Mouse (Mus musculus) large intestine, adult 2 months (tissue): ENCODE results near the gene Sh3gl2. TPM values are rescaled to one million over a fixed set of nuclear protein-coding genes. Genes with fewer than 3 reads are reported as not detected.

Experiments used
- DNase-seq: peaks from one replicate; pipeline ENCODE4 v3.0.0-alpha.2; 2012; ENCODE audit warnings: low read depth, low spot score
- WGBS: fragments of 180-500 bp; shearing (Covaris S2); methylation state at CpG from one replicate; pipeline ENCODE4 v1.1.7; 2018; 5-methylcytosine and 5-hydroxymethylcytosine counted together
- polyA plus RNA-seq: library from polyadenylated mRNA; depleted of rRNA; stranded (reverse); fragments of >200 nt; gene quantifications from 2 replicates; pipeline ENCODE4 v1.2.3, GENCODE M21; 2012

Gene Sh3gl2
- polyA plus RNA-seq, 1 experiment: 9.6 TPM

DNA sequence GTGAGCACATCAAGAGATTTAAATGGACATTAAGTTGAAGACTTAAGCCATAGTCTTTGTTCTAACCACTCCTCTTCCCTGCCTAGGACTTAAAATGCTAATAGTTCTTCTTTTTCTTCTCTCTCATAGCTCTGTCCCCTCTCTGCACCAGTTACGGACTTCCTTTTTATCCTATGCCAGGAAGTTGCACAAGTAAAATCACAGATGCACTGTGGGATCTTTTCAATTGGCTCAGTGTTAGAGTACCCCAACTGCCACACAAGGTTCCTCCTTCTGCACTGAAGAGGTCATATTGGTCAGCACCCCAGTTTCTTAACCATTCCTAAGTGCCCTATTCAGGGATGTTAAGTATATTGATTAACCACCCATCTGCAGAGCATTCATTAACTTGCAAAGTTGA, 324.9 kb downstream of the Sh3gl2 start:
- DNase-seq: no peak
- WGBS: 77% methylated on average over 1 of the region's 1 CpGs

DNA sequence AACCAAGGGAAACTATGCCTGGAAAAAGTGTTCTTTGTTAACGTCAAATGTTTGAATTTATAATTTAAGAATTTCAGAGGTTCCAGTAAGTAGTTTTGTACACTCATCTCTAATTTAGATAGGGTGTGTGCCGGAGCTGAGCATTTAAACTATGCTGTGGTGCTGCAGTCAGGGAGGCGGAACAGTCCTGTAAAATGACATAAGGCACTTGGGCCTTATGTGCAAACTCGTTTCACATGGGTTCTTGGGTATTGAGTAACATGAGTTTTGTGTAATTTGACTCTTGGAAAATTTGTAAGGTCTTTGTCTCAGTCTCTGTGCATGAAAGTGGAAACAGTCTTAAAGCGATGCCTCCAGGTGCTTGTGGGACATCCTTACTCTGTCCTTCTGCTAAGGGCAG, 334.8 kb downstream of the Sh3gl2 start:
- no peak for DNase-seq
- WGBS: 59% methylated on average over 5 of the region's 5 CpGs

DNA sequence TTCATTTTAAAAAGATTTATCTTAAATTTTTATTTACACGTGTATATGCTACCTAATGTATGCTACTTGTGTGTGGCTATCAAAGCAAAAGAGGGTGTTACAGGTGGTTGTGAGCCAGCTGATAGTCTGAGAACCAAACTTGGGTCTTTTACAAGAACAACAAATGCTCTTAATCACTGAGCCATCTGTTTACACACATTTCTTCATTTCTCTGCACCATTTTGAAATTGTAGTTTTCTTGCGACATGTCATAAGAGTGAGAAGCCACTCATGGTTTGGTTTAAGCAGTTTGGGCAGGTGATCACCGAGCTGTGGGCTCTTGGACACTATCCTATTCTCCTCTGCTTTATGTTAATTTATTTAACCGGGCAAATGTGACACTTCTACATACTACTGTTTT, 338.3 kb downstream of the Sh3gl2 start:
- DNase-seq: no peak
- WGBS: 75% methylated on average over 4 of the region's 4 CpGs

DNA sequence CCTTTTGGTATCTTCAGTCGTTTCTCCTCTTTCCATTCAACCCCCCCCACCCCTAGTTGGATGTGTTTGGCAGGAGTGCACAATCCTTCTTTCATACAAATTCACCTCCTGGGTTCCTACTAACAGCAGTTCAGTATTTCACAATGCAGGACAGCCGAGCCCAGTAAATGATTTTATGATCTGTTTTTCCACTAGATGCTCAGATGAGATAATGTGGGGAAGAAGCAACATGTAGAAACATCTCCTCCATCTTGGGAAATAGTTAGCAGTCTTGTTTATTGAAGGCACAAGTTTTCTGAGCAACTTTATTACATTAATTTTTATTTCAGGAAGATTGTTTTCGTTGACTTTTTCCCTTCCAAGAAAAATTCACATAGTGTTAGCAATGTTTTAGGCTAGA, 349.8 kb downstream of the Sh3gl2 start:
- WGBS: 34% methylated on average over 3 of the region's 3 CpGs
- DNase-seq: no peak

DNA sequence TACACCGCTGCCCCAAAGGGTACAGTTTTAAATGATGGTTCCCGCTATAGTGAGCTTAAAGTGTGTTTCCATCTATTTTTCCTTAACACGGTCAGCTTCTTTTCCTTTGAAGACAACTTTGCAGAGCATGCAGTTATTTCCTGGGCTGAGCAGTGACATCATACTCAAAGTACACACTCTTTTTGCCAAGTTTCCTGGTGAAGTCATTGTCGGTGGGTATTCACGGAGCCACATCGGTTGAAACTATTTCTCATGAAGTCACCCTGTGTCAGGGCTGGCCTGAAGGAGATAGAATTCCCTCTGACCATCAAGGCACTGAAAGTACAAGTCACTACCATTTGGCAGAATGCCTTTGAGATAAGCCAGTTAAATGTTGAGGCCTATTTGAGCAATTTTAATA, 354.8 kb downstream of the Sh3gl2 start:
- WGBS: 75% methylated on average over 6 of the region's 6 CpGs
- no peak for DNase-seq

DNA sequence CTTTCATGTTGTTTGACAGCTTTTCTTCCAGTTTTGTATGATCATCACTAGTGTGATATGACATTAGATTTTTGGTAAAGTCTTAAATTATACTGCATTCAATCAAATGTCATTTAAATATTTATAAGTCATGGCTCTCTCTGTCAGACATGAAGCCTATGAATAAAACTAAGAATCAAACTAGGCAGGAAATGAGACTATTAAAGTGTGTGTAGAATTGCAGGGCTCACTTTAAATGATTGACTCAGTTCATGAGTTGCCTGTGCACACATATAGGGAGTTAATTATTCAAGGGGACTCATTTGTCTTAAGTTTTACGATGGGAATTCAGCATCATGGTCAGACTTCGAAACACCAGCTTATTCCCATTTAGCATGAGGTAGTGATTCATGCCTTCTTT, 380.5 kb downstream of the Sh3gl2 start:
- WGBS: 47% methylated on average over 2 of the region's 2 CpGs
- DNase-seq: no peak

DNA sequence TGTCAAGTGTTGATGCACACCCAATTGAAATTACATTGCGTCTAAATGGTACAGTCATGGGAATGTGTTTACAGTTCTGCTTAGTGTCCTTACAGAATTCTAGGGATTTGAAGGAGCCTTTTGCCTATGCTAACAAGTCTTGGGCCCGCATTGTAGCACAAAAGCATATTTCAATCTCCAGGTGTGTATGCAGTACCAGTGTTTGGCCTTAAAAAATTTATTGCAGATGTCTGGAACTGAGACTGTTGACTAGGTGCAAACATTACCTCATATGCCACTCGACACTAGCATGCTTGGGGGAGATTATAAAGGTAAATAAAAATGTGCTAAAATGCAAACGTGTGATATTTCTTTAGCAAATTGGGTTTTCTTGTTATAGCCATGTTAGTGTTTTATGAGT, 384.0 kb downstream of the Sh3gl2 start:
- no peak for DNase-seq
- 38% methylated on average over 4 of the region's 4 CpGs for WGBS

DNA sequence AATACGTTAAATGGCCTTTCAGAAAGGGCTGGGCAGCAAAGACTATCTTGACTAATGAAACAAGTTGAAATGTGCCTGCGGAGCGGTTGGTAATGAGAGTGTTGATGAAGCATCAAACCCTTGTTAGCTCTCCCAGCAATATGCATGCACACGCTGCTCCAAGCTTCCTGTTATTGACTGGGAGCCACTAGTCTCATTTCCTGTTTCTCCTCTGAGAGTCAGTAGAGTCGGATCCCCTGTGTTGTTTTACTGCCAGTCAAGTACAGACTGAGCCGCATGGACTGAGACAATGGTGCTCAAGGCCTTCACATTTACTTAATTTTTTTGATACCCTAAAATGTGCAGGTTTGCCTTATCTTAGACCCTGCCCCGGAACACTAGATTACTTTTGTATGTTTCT, 386.1 kb downstream of the Sh3gl2 start:
- no peak for DNase-seq
- WGBS: 76% methylated on average over 7 of the region's 7 CpGs

DNA sequence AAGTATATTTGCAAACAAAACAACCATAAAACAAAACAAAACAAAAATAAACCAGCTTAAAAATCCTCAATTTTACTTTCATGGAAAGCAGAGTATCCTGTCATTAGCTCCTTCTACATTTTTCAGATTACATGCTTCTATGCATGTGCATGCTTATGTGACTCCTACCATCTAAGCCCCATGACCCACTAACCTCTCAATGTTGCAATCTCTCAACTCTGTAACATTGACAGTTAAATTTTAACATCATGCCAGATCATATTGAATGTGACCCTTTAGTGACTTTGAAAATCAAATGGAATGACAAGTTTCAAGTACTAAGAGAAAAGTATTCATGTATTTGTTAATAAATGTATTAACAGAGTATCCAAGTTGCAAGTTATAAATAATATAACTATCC, 389.2 kb downstream of the Sh3gl2 start:
- DNase-seq: no peak

DNA sequence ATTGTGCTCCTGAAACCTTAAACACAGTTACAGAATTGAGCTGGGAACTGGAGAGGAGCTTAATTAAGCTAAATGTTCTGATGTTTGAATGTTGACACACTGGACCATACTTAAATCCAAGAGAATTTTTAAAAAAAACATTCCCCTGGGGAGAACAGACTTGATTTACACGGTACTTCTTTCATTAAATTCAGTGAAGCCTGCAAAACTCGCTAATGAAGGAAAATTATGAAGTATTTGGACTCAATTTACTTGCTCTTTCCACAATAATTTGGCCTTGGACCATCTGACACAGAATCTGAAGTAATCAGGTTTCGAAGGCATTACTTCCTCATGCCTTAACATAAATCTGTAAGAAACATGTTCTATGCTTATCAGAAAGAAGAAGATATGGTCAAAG, 408.4 kb downstream of the Sh3gl2 start:
- DNase-seq: no peak
- 70% methylated on average over 3 of the region's 3 CpGs for WGBS

DNA sequence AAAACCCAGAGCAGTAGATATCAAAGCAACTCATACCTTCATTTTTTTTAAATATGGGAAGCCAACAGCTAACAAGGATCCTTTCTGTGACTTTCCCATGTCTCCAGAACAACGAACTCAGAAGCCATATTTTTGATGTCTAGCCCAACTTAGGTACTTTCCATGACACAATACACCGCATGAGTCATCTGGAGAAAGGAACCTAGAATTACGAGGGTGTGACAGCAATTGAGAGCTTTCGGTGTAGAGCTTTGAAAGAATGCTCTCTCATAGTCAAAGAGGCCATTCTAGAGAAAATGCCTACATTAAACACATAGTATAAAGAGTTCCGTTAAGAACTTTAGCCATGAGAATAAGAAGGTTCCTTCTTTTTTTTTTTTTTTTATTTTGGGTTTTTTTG, 413.8 kb downstream of the Sh3gl2 start:
- no peak for DNase-seq
- WGBS: 67% methylated on average over 5 of the region's 5 CpGs

DNA sequence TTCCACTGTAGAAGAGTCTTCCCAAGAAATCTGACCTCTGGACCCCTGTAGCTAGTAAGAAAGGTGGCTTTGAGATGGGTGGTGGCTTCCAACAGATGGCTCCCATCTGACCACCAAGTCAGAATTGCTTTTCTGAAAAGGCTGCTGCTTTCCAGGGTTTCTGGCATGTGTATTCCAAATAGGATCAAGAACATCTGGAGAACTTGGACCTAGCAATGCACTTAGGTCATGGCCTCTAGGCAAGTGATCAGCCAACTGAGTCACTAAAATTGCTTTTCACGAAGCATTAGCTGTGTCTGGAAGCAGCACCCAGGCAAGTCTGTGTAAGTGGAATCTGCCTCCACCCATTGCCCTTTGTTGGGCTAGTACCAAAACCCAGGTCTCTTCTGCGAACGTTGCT, 414.3 kb downstream of the Sh3gl2 start:
- no peak for DNase-seq
- WGBS: 70% methylated on average over 3 of the region's 3 CpGs

DNA sequence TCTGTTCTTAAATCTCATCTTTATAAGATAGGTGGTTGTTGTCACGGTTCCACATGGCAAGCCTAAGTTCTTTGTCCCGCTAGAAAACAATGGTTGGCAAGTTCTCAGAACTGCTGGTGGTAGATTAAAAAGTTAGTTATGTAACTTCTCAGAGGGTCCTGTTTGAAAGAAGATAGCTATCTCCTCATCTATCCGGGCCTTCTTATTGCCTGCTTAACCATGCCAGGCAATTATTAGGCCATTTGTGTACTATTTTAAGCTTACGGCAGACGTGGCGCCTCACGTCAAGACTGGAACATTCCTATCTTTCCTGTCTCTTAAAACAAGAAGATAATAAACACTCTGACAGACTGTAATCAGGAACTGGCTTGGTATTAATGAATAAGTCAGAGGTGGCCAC, 424.5 kb downstream of the Sh3gl2 start:
- no peak for DNase-seq
- WGBS: 76% methylated on average over 7 of the region's 7 CpGs

DNA sequence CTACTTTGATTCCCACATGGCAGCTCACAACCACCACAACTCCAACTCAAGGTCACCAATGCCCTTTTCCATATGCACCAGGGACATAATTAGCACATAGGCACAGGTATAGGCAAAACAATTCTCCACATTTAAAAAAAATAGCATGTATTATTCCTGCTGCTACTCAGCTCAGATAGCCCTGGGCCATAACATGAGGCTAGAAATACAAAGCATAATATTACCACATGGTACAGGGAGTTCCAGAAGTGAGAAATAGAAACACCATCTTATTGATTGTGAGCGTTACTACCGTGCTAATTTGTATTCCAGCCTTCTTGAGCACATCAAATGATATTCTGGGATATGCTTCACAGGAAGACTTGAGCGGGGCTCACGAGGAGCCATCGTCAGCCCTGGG, 464.3 kb downstream of the Sh3gl2 start:
- no peak for DNase-seq
- 80% methylated on average over 5 of the region's 5 CpGs for WGBS

DNA sequence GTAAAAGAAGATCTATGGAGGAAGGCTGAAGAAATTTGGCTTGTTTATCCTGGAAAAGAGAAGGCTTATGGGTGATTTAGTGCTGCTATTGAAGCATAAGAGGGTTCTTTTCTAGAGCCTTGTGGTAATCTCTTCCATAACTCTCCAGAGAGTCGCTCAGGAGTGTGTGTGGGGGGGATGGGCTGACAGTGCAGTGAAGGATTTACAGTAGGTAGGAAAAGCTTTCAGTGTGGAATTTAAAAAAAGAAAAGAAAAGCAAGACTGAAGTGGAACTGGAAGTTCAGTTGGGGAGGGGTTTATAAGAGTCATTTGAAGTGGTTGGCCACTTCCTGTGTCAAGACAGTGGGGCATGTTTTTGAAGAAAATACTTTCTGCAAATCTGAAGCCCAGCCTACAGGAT, 464.8 kb downstream of the Sh3gl2 start:
- no peak for DNase-seq
- 42% methylated on average over 1 of the region's 1 CpGs for WGBS

DNA sequence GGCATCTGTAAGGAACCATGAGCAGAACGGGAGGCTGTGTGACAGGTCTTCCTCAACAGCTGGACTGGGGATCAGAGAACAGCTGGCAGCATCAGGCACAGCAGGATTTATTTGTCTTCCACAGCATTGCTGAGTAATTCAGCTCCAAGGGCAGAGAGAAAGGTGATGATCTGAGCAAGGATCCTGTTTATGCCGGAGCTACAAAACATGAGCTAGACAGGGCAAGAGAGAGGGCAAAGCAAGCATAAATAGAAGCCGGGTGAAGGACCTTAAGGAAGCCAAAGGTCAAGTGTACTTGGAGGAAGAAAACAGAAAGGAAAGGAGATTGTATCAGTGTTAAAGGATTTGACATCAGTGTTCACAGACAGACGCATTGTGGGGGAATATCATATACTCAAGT, 467.4 kb downstream of the Sh3gl2 start:
- DNase-seq: no peak
- WGBS: 32% methylated on average over 4 of the region's 4 CpGs

DNA sequence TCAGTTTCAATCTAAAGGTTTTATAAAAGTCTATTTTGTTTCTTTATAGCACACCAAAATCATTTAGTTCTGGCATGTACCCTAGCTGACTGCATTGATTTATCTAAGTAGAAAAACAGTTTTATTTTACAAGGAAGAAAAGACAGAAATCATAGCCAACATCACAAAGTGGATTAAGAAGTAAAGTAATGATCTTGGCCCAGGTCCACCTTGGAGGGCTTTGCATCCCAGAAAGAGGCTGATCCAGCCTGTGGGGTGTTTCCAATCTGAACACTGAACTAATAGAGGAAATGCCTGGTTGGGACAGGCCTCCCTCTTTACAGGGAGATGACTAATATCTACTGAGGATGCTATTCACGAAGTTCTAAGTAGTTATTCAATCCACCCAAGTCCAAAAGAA, 472.7 kb downstream of the Sh3gl2 start:
- 16% methylated on average over 1 of the region's 1 CpGs for WGBS
- DNase-seq: no peak

DNA sequence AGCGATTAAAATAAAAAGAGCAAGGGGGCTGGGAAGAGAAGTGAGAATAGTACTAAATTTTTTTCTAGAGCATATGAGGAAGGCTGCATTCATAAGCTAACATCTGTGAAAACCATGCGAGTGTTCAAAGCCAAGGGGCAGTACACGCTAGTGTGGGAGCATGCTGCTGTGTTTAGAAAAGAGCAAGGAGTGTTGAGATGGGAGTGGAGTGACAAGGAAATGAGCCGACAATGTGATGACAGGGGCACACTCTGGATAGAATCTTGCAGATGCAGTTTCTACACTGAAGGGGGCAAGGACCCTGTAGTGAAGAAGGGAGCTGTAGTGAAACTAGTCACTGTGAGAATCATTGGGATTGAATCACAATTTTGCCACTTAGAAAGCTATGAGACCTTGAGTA, 481.2 kb downstream of the Sh3gl2 start:
- WGBS: 79% methylated on average over 4 of the region's 4 CpGs
- DNase-seq: no peak
